Mouse (Mus musculus): Measurements from ENCODE around the gene Stag3.

DNA sequence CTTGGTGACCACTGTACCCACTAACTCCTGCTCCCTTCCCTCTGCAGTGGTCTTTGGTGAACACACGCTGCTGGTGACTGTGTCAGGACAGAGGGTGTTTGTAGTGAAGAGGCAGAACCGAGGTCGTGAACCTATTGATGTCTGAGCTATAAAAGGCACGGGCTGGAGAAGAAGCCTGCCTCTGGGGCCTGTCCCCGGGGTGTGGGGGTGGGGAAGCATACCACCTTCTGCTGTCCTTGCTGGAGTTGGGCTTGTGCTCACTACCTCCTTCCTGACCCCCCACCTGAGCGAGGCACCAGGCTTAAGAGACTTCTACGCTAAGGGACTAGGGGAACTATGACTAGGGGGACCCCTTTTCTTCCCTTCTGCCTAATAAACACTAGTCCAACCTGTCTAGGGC is 21.0 kb upstream of the Stag3 start:
- TF ChIP-seq GATA1 (IDR thresholded peaks at IDR 0.05; ENCODE audit: borderline replicate concordance, low read length) (no peak), FLI1 (IDR thresholded peaks at IDR 0.05; ENCODE audit: low read length) (no peak)

Measured in megakaryocyte, embryonic 14.5 days (primary cell).